Mouse (Mus musculus) liver, adult (tissue): Measurements from ENCODE around the gene Cpsf2.

Experiments
- GATA4 ChIP-seq: IDR thresholded peaks from 2 replicates; pipeline ENCODE4 v1.6.1; 2014; ENCODE audit warnings: mild to moderate bottlenecking, low read length; ENCODE audit not compliant: insufficient replicate concordance

The Cpsf2 gene

GRCm38 (mm10) chr12:101975601-101976571 is at the start of gene Cpsf2:
Cpsf2 (plus strand) TSS chr12:101975988.
- TF ChIP-seq GATA4: 0 out of 2 replicates have a peak, but pooled peaks have one; percentile 10

- no peak for TF ChIP-seq GATA4
Measured at GRCm38 (mm10) chr12:101928423-101928822, 47.4 kb upstream of the Cpsf2 start.

DNA sequence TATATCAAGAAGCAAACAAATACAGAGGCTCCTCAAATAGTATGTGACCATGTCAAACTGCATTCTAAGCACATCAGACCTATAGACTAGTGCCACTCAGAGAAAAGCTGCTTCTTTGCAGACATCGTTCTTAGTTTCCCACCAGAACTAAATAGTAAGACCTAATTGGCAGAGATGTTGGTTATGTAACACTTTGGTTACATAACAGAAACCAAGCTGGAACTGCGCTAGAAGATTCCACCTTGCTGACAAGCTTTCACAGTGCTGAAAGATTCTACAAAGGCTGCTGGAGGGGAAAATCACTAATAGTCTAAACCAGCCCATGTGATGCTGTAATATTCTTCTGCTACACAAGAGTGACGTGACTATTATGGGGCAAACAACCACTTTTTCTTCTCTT is 40.6 kb upstream of the Cpsf2 start:
- no peak for TF ChIP-seq GATA4

DNA sequence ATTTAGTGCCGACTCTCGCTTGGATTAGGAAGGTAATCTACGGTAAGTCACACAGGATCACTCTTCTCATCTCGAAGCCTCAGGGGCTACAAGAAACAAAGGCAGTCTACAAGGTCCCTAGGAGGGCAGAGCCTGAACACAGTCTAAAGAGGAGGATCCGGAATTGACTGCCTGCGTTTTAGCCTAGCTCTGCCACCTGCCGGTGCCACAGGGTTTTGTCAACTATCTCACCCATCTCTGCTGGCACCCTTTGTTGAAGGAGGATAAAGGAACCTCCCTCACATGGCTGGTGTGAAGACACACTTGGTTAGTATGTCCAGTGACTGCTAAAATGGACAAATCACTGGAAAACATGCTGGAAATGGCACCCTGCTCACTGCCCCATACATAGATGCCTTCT is 38.2 kb upstream of the Cpsf2 start:
- no peak for TF ChIP-seq GATA4

- no peak for TF ChIP-seq GATA4
Measured at GRCm38 (mm10) chr12:101947986-101948385, 27.8 kb upstream of the Cpsf2 start.

GRCm38 (mm10) chr12:101948801-101949200 is 27.0 kb upstream of the Cpsf2 start:
- no peak for TF ChIP-seq GATA4

- TF ChIP-seq GATA4: no peak
Measured at GRCm38 (mm10) chr12:101957079-101957941, 18.5 kb upstream of the Cpsf2 start.

- no peak for TF ChIP-seq GATA4
Measured at GRCm38 (mm10) chr12:101957942-101958544, 17.7 kb upstream of the Cpsf2 start, which contains the start of gene Atxn3. Atxn3 (minus strand) TSS chr12:101958246.

DNA sequence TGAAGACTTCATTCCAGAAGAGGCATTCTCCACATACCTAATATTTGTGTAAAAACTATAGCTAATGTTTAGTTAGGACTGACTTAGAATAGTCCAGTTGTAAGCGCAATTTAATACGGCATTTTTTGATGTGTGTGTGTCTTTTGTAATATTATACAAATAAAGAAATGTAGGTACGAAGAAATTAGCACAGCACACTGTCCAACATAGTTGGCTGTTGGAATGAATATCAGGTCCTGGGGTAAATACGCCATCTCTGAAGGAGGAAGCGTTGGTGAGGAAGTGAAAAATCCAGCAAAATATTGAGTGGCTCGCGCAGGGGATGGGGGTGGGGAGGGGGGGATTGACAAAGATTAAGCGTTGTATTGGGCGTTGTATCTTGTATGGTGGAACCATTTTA is 17.2 kb upstream of the Cpsf2 start:
- TF ChIP-seq GATA4: no peak

DNA sequence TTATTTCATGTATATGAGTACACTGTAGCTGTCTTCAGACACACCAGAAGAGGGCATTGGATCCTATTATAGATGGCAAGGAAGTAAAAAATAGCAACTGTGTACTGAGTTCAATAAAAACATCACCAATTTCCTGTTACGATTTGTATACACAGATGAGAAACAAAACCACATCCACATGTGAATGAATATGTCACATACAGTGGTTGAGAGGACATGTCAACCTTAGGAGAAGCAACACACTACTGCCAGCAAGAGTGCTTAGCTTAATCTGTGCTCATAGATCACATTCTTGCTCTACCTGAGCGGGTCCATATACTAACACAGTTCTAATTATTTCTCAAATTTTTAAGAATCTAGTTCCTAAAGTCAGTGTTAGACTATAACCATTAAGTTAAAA is 4.5 kb upstream of the Cpsf2 start:
- no peak for TF ChIP-seq GATA4

DNA sequence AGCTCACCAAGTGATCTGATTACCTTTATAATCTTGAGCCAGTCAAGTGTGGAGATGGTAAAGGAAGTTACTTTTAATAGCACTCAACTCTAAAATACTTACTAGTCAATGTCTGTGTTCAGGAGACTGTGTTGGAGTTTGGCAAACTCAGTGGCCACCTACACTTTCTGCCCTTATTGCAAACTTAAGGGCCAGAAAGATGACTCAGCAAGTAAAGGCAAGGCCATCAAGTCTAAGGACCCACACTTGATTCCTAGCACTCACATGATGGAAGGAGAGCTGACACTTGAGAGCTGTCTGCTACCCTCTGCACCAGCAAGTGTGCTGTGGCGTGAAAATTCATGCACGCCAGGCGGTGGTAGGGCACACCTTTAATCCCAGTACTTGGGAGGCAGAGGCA is 3.6 kb upstream of the Cpsf2 start:
- TF ChIP-seq GATA4: no peak

- no peak for TF ChIP-seq GATA4
Measured at GRCm38 (mm10) chr12:101974571-101974970, 1.2 kb upstream of the Cpsf2 start.

DNA sequence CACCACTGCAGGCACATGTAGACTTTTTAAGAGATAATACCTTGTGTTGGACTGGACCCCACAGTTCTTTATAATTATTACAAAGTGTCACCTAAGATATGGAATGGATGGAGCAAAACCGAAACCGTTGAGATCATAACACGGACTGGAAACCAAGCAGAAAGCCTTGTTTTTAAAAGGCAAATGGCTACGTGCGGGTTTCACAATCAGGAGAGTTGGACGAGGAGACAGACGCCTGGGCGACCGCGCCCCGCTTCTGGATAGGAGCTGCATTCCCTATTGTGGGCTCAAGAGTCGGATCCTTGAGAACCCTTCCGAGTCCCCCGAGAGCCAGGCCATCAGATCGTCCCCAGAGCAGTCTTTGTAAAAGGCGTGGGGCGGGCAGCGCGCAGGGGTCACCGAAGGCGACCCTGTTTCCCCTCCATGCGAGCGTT is 604 bp upstream of the Cpsf2 start:
- no peak for TF ChIP-seq GATA4

GRCm38 (mm10) chr12:101976651-101977403 is 1.0 kb downstream of the Cpsf2 start:
- TF ChIP-seq GATA4: no peak
